Comparison of ENCODE assay signal across 8 mouse cellular contexts in the genomic region with DNA sequence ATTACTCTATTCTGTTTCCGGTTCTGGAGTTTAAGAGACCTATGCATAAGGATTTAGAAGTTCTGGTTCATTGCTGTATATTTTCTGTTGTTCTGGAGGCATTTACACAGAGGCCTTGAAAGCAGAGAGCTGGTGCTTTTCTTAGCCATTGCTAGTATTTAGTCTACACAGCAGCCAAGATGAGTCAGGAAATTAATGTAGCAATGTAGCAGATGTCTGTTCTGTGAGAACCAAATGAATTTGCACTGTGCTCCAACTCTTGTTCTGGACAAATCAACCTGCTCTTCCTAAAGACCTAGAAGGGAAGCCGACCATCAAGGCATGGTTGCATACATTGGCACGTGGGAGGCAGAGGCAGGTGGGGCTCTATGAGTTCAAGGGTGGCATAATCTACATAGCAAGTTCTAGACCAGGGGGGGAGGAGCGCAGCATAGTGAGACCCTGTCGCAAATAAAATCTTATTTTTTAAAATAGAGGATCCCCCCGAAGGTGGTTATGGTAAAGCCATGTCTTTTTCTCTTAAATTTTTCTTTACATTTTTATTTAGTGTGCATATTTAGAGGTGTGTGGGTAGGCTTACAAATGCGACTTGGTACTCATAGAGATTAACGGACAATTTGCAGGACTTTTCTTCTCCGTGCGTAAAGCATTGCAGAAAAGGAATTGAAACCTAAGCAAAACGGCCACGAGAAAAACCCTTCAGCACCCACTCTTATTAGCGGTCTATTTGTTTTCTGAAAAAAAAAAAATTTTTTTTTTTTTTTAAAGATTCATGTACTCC. TPM values are rescaled to one million over a fixed set of nuclear protein-coding genes. Genes with fewer than 3 reads are reported as not detected.
DNase-seq lines count a peak whose midpoint lies in the region; ATAC-seq and TF ChIP-seq lines count a peak whose summit lies in the region.

No protein-coding gene starts in this region.

- no peak for TF ChIP-seq CTCF in olfactory bulb, adult 2 months (IDR thresholded peaks at IDR 0.05; ENCODE audit: insufficient read depth, low read depth, low read length)

- peak; percentile 3 for DNase-seq in adrenal gland, postnatal 10 days
- DNase-seq in adrenal gland, postnatal 14 days = no peak
- no peak for DNase-seq in lung, postnatal 14 days
- DNase-seq in left cerebral cortex, postnatal 36 days (ENCODE audit: low spot score in 2 of 2) = peak; percentile 8 to 9
- no peak for DNase-seq in cerebellum, adult 18-20 months
- DNase-seq in spleen, postnatal 36 days (ENCODE audit: low spot score in 2 of 2) = no peak

- no peak overlapping the region for H3K27ac ChIP-seq in lung, embryonic 16.5 days (ENCODE audit: low read length)
- H3K27ac ChIP-seq in olfactory bulb, adult 2 months (ENCODE audit: insufficient read depth, low read depth, low read length) = no peak overlapping the region

- no peak for TF ChIP-seq POLR2A in olfactory bulb, adult 2 months (IDR thresholded peaks at IDR 0.05; ENCODE audit: insufficient read depth, low read depth, low read length)

- H3K9ac ChIP-seq in lung, embryonic 16.5 days (ENCODE audit: low read length) = peak overlapping the region; percentile 92

- WGBS in lung, embryonic 16.5 days = 52% methylated on average over 13 of the region's 13 CpGs
- WGBS in olfactory bulb, adult 2 months = 52% methylated on average over 13 of the region's 13 CpGs

- peaks cover 5% of the 10 kb centered on the region; the same call in 1 of the 2 replicates for H3K36me3 ChIP-seq in lung, embryonic 16.5 days (ENCODE audit: control insufficient read depth, insufficient read depth, low read length)

- H3K9me3 ChIP-seq in lung, embryonic 16.5 days (ENCODE audit: control insufficient read depth, low read length) = no peaks in the 10 kb centered on the region

- no peak for ATAC-seq in lung, embryonic 16.5 days (ENCODE audit: low read depth)

- H3K27me3 ChIP-seq in lung, embryonic 16.5 days (ENCODE audit: control insufficient read depth, insufficient read depth, low read depth, low read length) = no peaks in the 10 kb centered on the region

- intact Hi-C loops in left cerebral cortex, postnatal 36 days (cut with DNase I) = no loop called here

- peak overlapping the region; percentile 76 for H3K4me3 ChIP-seq in lung, embryonic 16.5 days (ENCODE audit: low read length)
- H3K4me3 ChIP-seq in olfactory bulb, adult 2 months (ENCODE audit: insufficient read depth, low read depth, low read length) = peak overlapping the region; percentile 81; the same call in 1 of the 2 replicates

- peaks cover 10% of the 10 kb centered on the region for H3K4me1 ChIP-seq in lung, embryonic 16.5 days (replicated peaks; ENCODE audit: control insufficient read depth, insufficient read depth, low read length)
- H3K4me1 ChIP-seq in olfactory bulb, adult 2 months (ENCODE audit: control insufficient read depth, insufficient read depth, low read length) = 0 out of 2 replicates have a peak, but pooled peaks cover 2% of the 10 kb centered on the region

- peak overlapping the region; percentile 72 for H3K4me2 ChIP-seq in lung, embryonic 16.5 days (ENCODE audit: low read depth, low read length)

RNA-seq across cellular contexts. Expression of a gene that starts 1.1 kb away (rescaled TPM):
- 10 to 100 TPM; 13.5 to 16.8 TPM for total RNA-seq in adrenal gland, postnatal 10 days (2021)
- 11.0 and 17.4 TPM in 2 replicates for total RNA-seq in adrenal gland, postnatal 14 days (2021)
- polyA plus RNA-seq in lung, embryonic 16.5 days (2015; fragmentation: Nextera tagmentation; extraction: Ambion mirVana) = 45.2 and 47.9 TPM in 2 replicates
- total RNA-seq in left cerebral cortex, postnatal 36 days (2021) = 1 to 10 TPM; 2.1 to 7.1 TPM
- not detected in 2 replicates for polyA plus RNA-seq in olfactory bulb, adult 2 months (2012; ENCODE audit: insufficient read depth, insufficient read length, low replicate concordance, missing spikeins)

Comparison
In these comparisons a context has a peak if more than half of its experiments do, and no peak if none do; other contexts are left out.
1. DNase-seq: peak in adrenal gland, postnatal 10 days (single experiment) and left cerebral cortex, postnatal 36 days (2 of 2); none in adrenal gland, postnatal 14 days (single experiment), lung, postnatal 14 days (single experiment), cerebellum, adult 18-20 months (0 of 2) and spleen, postnatal 36 days (0 of 2).